Mouse (Mus musculus): ENCODE data around the gene Cdh13.

The Cdh13 gene

GRCm38 (mm10) chr8:118838801-118839200 lies 555.3 kb downstream of the Cdh13 start:
- DNase-seq: no peak

GRCm38 (mm10) chr8:118845690-118846089 lies 562.2 kb downstream of the Cdh13 start:
- DNase-seq: no peak

GRCm38 (mm10) chr8:118848021-118848420 lies 564.5 kb downstream of the Cdh13 start:
- DNase-seq: no peak

- DNase-seq: no peak
These were observed 566.0 kb downstream of the Cdh13 start for GRCm38 (mm10) chr8:118849515-118849914.

GRCm38 (mm10) chr8:118850381-118850780 lies 566.8 kb downstream of the Cdh13 start:
- DNase-seq: peak; percentile 74

- DNase-seq: no peak
These were observed 567.8 kb downstream of the Cdh13 start for GRCm38 (mm10) chr8:118851361-118851760.

GRCm38 (mm10) chr8:118852861-118853260 lies 569.3 kb downstream of the Cdh13 start:
- DNase-seq: no peak

- DNase-seq: no peak
These were observed 571.1 kb downstream of the Cdh13 start for GRCm38 (mm10) chr8:118854656-118855055.

GRCm38 (mm10) chr8:118866332-118866731 lies 582.8 kb downstream of the Cdh13 start:
- peak; percentile 32 for DNase-seq

- no peak for DNase-seq
These were observed 587.2 kb downstream of the Cdh13 start for GRCm38 (mm10) chr8:118870711-118871110.

- no peak for DNase-seq
These were observed 596.6 kb downstream of the Cdh13 start for GRCm38 (mm10) chr8:118879939-118880825.

GRCm38 (mm10) chr8:118884296-118884695 lies 600.8 kb downstream of the Cdh13 start:
- DNase-seq: peak; percentile 61

- DNase-seq: no peak
These were observed 601.5 kb downstream of the Cdh13 start for GRCm38 (mm10) chr8:118884988-118885387.

GRCm38 (mm10) chr8:118902402-118902801 lies 618.9 kb downstream of the Cdh13 start:
- DNase-seq: peak; percentile 78

GRCm38 (mm10) chr8:118916513-118916912 lies 633.0 kb downstream of the Cdh13 start:
- no peak for DNase-seq

- DNase-seq: no peak
These were observed 653.9 kb downstream of the Cdh13 start for GRCm38 (mm10) chr8:118937412-118937811.

GRCm38 (mm10) chr8:118938025-118938424 lies 654.5 kb downstream of the Cdh13 start:
- DNase-seq: peak; percentile 44

GRCm38 (mm10) chr8:118951766-118952741 lies 668.5 kb downstream of the Cdh13 start:
- peak; percentile 47 for DNase-seq

- DNase-seq: no peak
These were observed 672.6 kb downstream of the Cdh13 start for GRCm38 (mm10) chr8:118956109-118956508.

GRCm38 (mm10) chr8:118961877-118962545 lies 678.5 kb downstream of the Cdh13 start:
- no peak for DNase-seq

- DNase-seq: no peak
These were observed 681.7 kb downstream of the Cdh13 start for GRCm38 (mm10) chr8:118965101-118965840.

- no peak for DNase-seq
These were observed 685.4 kb downstream of the Cdh13 start for GRCm38 (mm10) chr8:118968896-118969295.
